17 mouse cellular contexts compared by ENCODE assay signal in the genomic region with DNA sequence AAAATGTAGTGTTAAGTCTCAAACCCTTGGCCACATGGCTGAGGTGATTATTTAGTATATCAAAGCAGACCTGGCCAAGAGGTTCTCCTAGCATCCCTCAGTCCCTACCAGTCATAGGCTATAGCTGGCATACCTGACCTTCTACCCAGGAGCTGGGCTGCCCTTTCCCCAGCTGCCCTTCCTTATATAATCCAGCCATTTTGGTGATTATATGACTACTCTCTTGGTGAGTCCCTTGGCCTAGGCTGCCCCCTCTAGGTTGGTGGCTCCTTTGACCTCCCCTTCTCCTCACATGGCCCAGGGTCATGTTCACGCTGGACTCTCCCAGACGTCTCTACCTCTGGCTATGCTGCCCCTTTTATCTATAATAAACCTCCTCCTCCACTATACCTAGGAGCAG.
DNase-seq lines count a peak whose midpoint lies in the region; ATAC-seq and TF ChIP-seq lines count a peak whose summit lies in the region.
"Had no signal": no experiment of that assay in that cellular context is flagged by ENCODE, and none has a peak within 500 bp of the region (broad histone marks: within the 10 kb centered on the region; RNA-seq: fewer than 3 reads in every experiment).

No protein-coding gene starts in this region.

- H3K9ac ChIP-seq in heart, embryonic 12.5 days: no peak overlapping the region
- no peak overlapping the region for H3K9ac ChIP-seq in liver, postnatal 0 days (replicated peaks)
- no peak overlapping the region for H3K9ac ChIP-seq in liver, embryonic 11.5 days (ENCODE audit: low read depth, low read length)
- no peak overlapping the region for H3K9ac ChIP-seq in ES-Bruce4 (ENCODE audit: low read depth, poor library complexity, severe bottlenecking)
- H3K9ac ChIP-seq: embryonic facial prominence, embryonic 13.5 days; forebrain, embryonic 13.5 days; hindbrain, embryonic 14.5 days had no signal

- no peak for ATAC-seq in heart, embryonic 12.5 days (ENCODE audit: insufficient number of reproducible peaks, low FRiP score)
- no peak for ATAC-seq in liver, postnatal 0 days
- ATAC-seq in liver, embryonic 11.5 days (replicated peaks; ENCODE audit: low FRiP score): no peak
- ATAC-seq: forebrain, embryonic 13.5 days had no signal

- no peak overlapping the region for H3K4me3 ChIP-seq in heart, embryonic 12.5 days
- no peak overlapping the region for H3K4me3 ChIP-seq in liver, postnatal 0 days (ENCODE audit: low read depth, low read length)
- no peak overlapping the region for H3K4me3 ChIP-seq in liver, embryonic 11.5 days (ENCODE audit: low read depth, low read length)
- no peak overlapping the region for H3K4me3 ChIP-seq in ES-Bruce4 (ENCODE audit: low read depth, low read length)
- no peak overlapping the region for H3K4me3 ChIP-seq in lung, adult 2 months (replicated peaks; ENCODE audit: extremely low read depth, low read depth, low read length)
- H3K4me3 ChIP-seq: embryonic facial prominence, embryonic 13.5 days; forebrain, embryonic 13.5 days; gastrocnemius, adult 2 months; hindbrain, embryonic 10.5 days had no signal

- TF ChIP-seq POLR2A in ES-Bruce4 (IDR thresholded peaks at IDR 0.05; ENCODE audit: insufficient read depth, low read length): no peak
- no peak for TF ChIP-seq POLR2A in lung, adult 2 months (IDR thresholded peaks at IDR 0.05; ENCODE audit: borderline replicate concordance, extremely low read depth, low read depth, low read length)

- peak; percentile 80 for DNase-seq in heart, adult 11 months
- DNase-seq in liver, postnatal 0 days: no peak
- DNase-seq in liver, embryonic 11.5 days (ENCODE audit: low spot score): no peak
- DNase-seq in lung, adult 2 months: no peak
- DNase-seq: adrenal gland, postnatal 10 days; cerebellum, adult 11-12 months; cerebellum, adult 9-10 months; gastrocnemius, adult 2 months; gastrocnemius, postnatal 25 days had no signal

- TF ChIP-seq EP300 in liver, postnatal 0 days (IDR thresholded peaks at IDR 0.05; ENCODE audit: low read depth): no peak
- TF ChIP-seq EP300 in ES-Bruce4 (IDR thresholded peaks at IDR 0.05; ENCODE audit: insufficient read depth, low read depth, low read length): no peak

- TF ChIP-seq CTCF in liver, postnatal 0 days (IDR thresholded peaks at IDR 0.05; ENCODE audit: low read depth): 0 out of 2 replicates have a peak, but pooled peaks have one; percentile 4
- TF ChIP-seq CTCF in ES-Bruce4 (IDR thresholded peaks at IDR 0.05; ENCODE audit: low read depth, low read length): peak; percentile 31
- no peak for TF ChIP-seq CTCF in lung, adult 2 months (IDR thresholded peaks at IDR 0.05; ENCODE audit: insufficient read depth, low read length)

- no peak overlapping the region for H3K4me2 ChIP-seq in heart, embryonic 12.5 days
- no peak overlapping the region for H3K4me2 ChIP-seq in liver, postnatal 0 days (ENCODE audit: low read depth, low read length)
- H3K4me2 ChIP-seq in liver, embryonic 11.5 days: no peak overlapping the region
- H3K4me2 ChIP-seq: embryonic facial prominence, embryonic 13.5 days; forebrain, embryonic 13.5 days; heart, embryonic 11.5 days; hindbrain, embryonic 14.5 days had no signal

- H3K27me3 ChIP-seq in heart, embryonic 12.5 days (replicated peaks): no peaks in the 10 kb centered on the region
- no peaks in the 10 kb centered on the region for H3K27me3 ChIP-seq in liver, postnatal 0 days (ENCODE audit: insufficient read depth, low read length)
- H3K27me3 ChIP-seq in liver, embryonic 11.5 days (replicated peaks; ENCODE audit: control insufficient read depth, insufficient read depth, low read length): no peaks in the 10 kb centered on the region
- H3K27me3 ChIP-seq in ES-Bruce4 (ENCODE audit: control insufficient read depth, insufficient read depth, low read length, poor library complexity, severe bottlenecking): no peaks in the 10 kb centered on the region
- H3K27me3 ChIP-seq: embryonic facial prominence, embryonic 13.5 days; forebrain, embryonic 13.5 days had no signal

- H3K36me3 ChIP-seq in heart, embryonic 12.5 days: no peaks in the 10 kb centered on the region
- no peaks in the 10 kb centered on the region for H3K36me3 ChIP-seq in liver, postnatal 0 days (replicated peaks; ENCODE audit: insufficient read depth, low read length)
- H3K36me3 ChIP-seq in liver, embryonic 11.5 days (ENCODE audit: control insufficient read depth, insufficient read depth, low read length): no peaks in the 10 kb centered on the region
- no peaks in the 10 kb centered on the region for H3K36me3 ChIP-seq in ES-Bruce4 (ENCODE audit: control insufficient read depth, insufficient read depth, low read length, poor library complexity, severe bottlenecking)
- H3K36me3 ChIP-seq: embryonic facial prominence, embryonic 13.5 days; G1E; hindbrain, embryonic 10.5 days had no signal

- H3K9me3 ChIP-seq in heart, embryonic 12.5 days (replicated peaks): no peaks in the 10 kb centered on the region
- no peaks in the 10 kb centered on the region for H3K9me3 ChIP-seq in liver, postnatal 0 days (ENCODE audit: low read length)
- no peaks in the 10 kb centered on the region for H3K9me3 ChIP-seq in liver, embryonic 11.5 days (ENCODE audit: control insufficient read depth, low read length)
- H3K9me3 ChIP-seq in ES-Bruce4 (replicated peaks; ENCODE audit: control insufficient read depth, insufficient read depth, low read length, poor library complexity, severe bottlenecking): no peaks in the 10 kb centered on the region
- H3K9me3 ChIP-seq: embryonic facial prominence, embryonic 13.5 days; forebrain, embryonic 13.5 days; G1E; hindbrain, embryonic 10.5 days had no signal

- WGBS in heart, embryonic 12.5 days: 60% methylated on average over 2 of the region's 2 CpGs
- WGBS in liver, postnatal 0 days (ENCODE audit: insufficient replicate concordance): 67% methylated on average over 2 of the region's 2 CpGs
- 62% methylated on average over 2 of the region's 2 CpGs for WGBS in liver, embryonic 11.5 days
- 72% methylated on average over 2 of the region's 2 CpGs for WGBS in lung, adult 2 months

- 0 out of 2 replicates have a peak, but pooled peaks cover 3% of the 10 kb centered on the region for H3K4me1 ChIP-seq in heart, embryonic 12.5 days (replicated peaks)
- H3K4me1 ChIP-seq in liver, postnatal 0 days (ENCODE audit: insufficient read depth): no peaks in the 10 kb centered on the region
- H3K4me1 ChIP-seq in liver, embryonic 11.5 days (replicated peaks; ENCODE audit: control insufficient read depth, insufficient read depth, low read length): no peaks in the 10 kb centered on the region
- H3K4me1 ChIP-seq in ES-Bruce4 (ENCODE audit: control insufficient read depth, insufficient read depth, low read length): peaks cover 2% of the 10 kb centered on the region
- no peaks in the 10 kb centered on the region for H3K4me1 ChIP-seq in lung, adult 2 months (ENCODE audit: control insufficient read depth, insufficient read depth, low read length)
- H3K4me1 ChIP-seq: embryonic facial prominence, embryonic 13.5 days; forebrain, embryonic 13.5 days; hindbrain, embryonic 10.5 days had no signal

- H3K27ac ChIP-seq in heart, embryonic 12.5 days (ENCODE audit: poor library complexity, severe bottlenecking): no peak overlapping the region
- no peak overlapping the region for H3K27ac ChIP-seq in liver, postnatal 0 days (ENCODE audit: low read depth)
- H3K27ac ChIP-seq in liver, embryonic 11.5 days (ENCODE audit: low read depth, low read length): no peak overlapping the region
- H3K27ac ChIP-seq in ES-Bruce4 (ENCODE audit: insufficient read depth, low read length): no peak overlapping the region
- H3K27ac ChIP-seq: embryonic facial prominence, embryonic 13.5 days; forebrain, embryonic 13.5 days; gastrocnemius, adult 2 months; hindbrain, embryonic 10.5 days; hindbrain, embryonic 14.5 days had no signal
